Mouse (Mus musculus) central nervous system, embryonic 18 days (tissue): Measurements from ENCODE around the gene Lmo7. TPM values are rescaled to one million over a fixed set of nuclear protein-coding genes. Genes with fewer than 3 reads are reported as not detected.

Source experiments
- polyA plus RNA-seq: library from polyadenylated mRNA; depleted of rRNA; stranded (reverse); fragments of >200 nt; gene quantifications from 2 replicates; pipeline ENCODE4 v1.2.3, GENCODE M21; 2012; rRNA removed

Gene Lmo7
- polyA plus RNA-seq, result 17.3 and 18.8 TPM in 2 replicates

DNA sequence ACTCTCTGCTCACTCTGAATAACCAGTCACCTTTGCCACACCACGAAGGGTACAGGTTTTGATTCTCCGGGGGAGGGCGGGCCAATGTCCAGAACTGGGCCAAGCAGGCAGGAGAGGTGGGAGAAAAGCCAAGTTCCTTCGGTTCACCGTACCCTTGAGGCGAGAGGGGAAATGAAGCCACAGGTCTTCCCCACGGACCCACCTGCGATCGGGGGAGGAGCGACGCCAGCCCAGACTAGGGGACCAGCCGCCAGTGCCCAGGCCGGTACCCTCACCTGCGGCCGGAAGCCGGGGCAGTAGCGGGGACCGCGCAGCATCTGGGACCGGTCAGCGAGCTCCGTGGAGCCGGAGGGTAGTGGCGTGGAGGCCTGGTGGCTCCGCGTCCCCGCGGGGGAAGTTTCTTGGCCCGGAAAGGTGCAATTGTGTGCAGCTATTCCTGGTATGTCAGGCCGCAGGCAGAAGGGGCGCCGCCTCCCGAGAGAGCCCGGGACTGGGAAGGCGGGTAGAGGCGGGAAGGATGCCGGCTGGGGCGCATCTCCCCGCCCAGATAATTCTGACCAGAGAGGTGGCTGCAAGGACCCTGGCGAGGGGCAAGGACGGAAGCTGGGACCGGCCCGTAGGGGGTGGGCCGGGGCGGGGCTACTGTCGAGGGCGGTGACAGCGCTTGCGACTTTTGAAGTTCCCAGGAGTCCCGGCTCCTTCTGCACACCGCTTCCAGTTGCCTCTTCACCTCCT lies at the start of gene Lmo7, which contains the start of gene Gm9922:
Gene Lmo7, plus strand, starts transcription at position 721 of the 735 bp plus-strand sequence.
Gene Gm9922, minus strand, starts transcription at position 578 of the 735 bp plus-strand sequence.

Other genes with a start within 250 kb of the Lmo7 start
- 7.0 and 9.0 TPM in 2 replicates for gene Tbc1d4, start 120.8 kb upstream of the Lmo7 start, polyA plus RNA-seq
- gene Commd6, start 89.3 kb upstream of the Lmo7 start, polyA plus RNA-seq, result 43.6 and 48.7 TPM in 2 replicates
- gene Uchl3, start 76.0 kb upstream of the Lmo7 start, polyA plus RNA-seq, result 173 and 178 TPM in 2 replicates
- 0.27 and 0.36 TPM in 2 replicates for gene Gm9922, start 143 bp upstream of the Lmo7 start, polyA plus RNA-seq